Mouse (Mus musculus): ENCODE measurements around the gene Nrxn3. TPM values are rescaled to one million over a fixed set of nuclear protein-coding genes. Genes with fewer than 3 reads are reported as not detected.

Gene Nrxn3
- polyA plus RNA-seq, 1 experiment from 2014 or later = 0.82 TPM

DNA sequence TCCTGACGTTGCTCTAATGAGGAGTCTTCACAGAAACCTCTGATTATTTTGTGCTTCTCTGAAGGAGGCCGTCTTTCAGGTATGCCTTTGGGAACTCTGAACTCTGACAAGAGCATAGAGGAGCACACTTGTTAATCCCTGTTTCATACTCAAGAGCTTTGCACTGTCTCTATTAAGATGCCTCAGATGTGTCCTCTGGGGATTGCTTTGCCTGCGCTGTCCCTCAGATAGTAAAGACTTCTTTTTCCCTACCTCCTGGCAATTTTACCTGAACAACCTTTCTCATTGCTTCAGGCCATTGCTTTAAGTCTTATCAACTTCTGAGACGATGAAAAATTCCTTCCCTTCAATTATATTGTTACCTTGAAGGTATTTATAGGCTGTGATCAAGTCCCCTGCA lies 1272.7 kb downstream of the Nrxn3 start:
- DNase-seq = no peak
- H3K36me3 ChIP-seq = no peaks in the 10 kb centered on the region
- H3K4me1 ChIP-seq (replicated peaks) = no peaks in the 10 kb centered on the region
- H3K27ac ChIP-seq = no peak overlapping the region
- no peaks in the 10 kb centered on the region for H3K27me3 ChIP-seq
- no peak overlapping the region for H3K4me2 ChIP-seq
- no peaks in the 10 kb centered on the region for H3K9me3 ChIP-seq (replicated peaks)
- WGBS (ENCODE audit: insufficient replicate concordance) = 52% methylated on average over 4 of the region's 4 CpGs
- no peak for ATAC-seq (ENCODE audit: low read depth)
- no peak overlapping the region for H3K9ac ChIP-seq
- H3K4me3 ChIP-seq (replicated peaks) = no peak overlapping the region

DNA sequence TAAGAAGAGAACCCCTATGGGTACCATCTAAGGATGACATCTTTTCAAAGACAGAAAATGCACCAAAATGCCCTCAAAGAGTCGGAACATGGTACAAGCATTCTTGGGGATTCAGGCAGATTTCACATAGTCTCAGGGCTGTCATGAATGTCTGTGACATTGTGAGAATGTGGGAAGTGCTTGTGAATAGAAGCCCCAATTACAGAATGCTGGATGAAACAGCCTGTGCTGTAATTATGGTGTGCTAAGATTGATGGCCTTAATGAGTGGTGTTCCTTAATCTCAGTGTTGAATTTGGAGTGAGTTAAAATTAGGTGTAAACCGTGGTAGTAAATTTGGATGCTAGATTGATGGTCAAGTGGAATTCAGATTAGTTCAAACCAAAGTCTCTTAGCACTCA lies 1287.6 kb downstream of the Nrxn3 start:
- no peak overlapping the region for H3K4me2 ChIP-seq
- H3K4me3 ChIP-seq (replicated peaks) = no peak overlapping the region
- H3K9me3 ChIP-seq (replicated peaks) = no peaks in the 10 kb centered on the region
- H3K27me3 ChIP-seq = no peaks in the 10 kb centered on the region
- H3K4me1 ChIP-seq (replicated peaks) = no peaks in the 10 kb centered on the region
- DNase-seq (no peak), ATAC-seq (ENCODE audit: low read depth) (no peak)
- H3K36me3 ChIP-seq = no peaks in the 10 kb centered on the region
- WGBS (ENCODE audit: insufficient replicate concordance) = 63% methylated on average over 2 of the region's 2 CpGs
- no peak overlapping the region for H3K9ac ChIP-seq
- H3K27ac ChIP-seq = no peak overlapping the region

DNA sequence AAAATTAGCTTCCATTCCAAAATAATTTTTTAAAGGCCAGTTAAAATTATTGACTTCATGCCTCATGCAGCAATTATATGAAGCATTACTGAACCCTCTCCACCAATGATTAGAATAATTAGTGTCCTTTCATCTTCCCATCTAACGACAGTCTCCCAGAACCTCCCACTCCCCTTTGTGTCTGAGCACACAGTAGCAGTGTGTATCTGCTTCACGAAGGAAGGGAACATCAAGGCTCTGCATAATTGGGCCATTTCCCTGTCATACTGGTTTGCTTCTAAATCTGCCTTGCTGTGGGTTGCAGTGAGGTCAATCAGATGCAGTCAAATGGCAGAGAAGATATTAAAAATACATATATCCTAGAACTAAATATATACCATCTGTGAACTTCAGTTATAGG lies 1291.3 kb downstream of the Nrxn3 start:
- no peaks in the 10 kb centered on the region for H3K36me3 ChIP-seq

DNA sequence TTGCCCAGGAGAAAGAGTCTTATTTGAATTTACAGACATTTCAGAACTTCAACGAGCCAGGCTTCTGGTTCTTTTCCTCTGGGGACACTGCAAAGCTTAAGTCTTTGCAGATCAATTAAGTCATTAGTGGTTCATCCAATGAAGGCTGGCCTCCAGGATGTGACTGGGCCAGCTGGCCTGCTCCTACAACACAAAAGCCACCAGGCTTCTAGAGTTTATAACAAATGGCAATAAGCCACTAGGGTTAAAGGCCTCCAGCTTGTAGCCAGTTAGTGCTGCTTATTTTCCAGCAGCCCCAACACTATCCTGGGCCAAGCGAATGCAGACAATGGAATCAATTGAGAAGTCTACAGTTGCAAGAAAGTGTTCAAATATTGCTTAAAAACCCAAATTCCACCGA lies 1304.3 kb downstream of the Nrxn3 start:
- Histone ChIP-seq H3K36me3 (no peaks in the 10 kb centered on the region), H3K4me2 (no peak overlapping the region), H3K4me3 (replicated peaks) (no peak overlapping the region), H3K27me3 (no peaks in the 10 kb centered on the region), H3K9me3 (replicated peaks) (no peaks in the 10 kb centered on the region), H3K9ac (no peak overlapping the region), H3K4me1 (replicated peaks) (no peaks in the 10 kb centered on the region), H3K27ac (no peak overlapping the region)
- no peak for ATAC-seq (ENCODE audit: low read depth)
- WGBS (ENCODE audit: insufficient replicate concordance) = 41% methylated on average over 3 of the region's 3 CpGs
- DNase-seq = no peak

More for the DNA sequence above, 1291.3 kb downstream of the Nrxn3 start:
- ATAC-seq (ENCODE audit: low read depth) (no peak), DNase-seq (no peak)
- Histone ChIP-seq H3K9me3 (replicated peaks) (no peaks in the 10 kb centered on the region), H3K4me3 (replicated peaks) (no peak overlapping the region), H3K4me2 (no peak overlapping the region), H3K27me3 (no peaks in the 10 kb centered on the region), H3K27ac (no peak overlapping the region), H3K4me1 (replicated peaks) (no peaks in the 10 kb centered on the region), H3K9ac (no peak overlapping the region)
- WGBS (ENCODE audit: insufficient replicate concordance) = 60% methylated on average over 2 of the region's 2 CpGs

DNA sequence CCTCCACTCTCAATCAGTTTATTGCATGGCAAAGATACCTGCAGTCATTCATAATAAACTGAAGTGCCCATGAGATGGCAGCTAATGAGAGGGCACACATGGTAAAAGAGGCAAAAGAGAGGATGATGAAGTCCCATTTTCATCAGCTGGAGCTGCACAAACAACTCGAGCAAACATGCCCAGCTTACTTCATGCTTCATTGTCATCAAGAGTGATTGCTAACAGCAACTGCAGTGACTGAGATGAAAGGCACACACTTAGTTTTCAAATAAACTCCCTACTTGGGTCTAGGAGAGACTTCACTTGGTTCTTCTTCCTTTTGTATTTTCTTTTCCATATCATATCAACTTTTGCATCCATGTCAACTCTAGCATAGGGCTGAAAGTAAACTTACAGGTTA lies 1318.4 kb downstream of the Nrxn3 start:
- no peak for ATAC-seq (ENCODE audit: low read depth)
- Histone ChIP-seq H3K27me3 (no peaks in the 10 kb centered on the region), H3K27ac (no peak overlapping the region), H3K4me1 (replicated peaks) (no peaks in the 10 kb centered on the region), H3K4me3 (replicated peaks) (no peak overlapping the region), H3K4me2 (no peak overlapping the region), H3K9me3 (replicated peaks) (no peaks in the 10 kb centered on the region), H3K36me3 (no peaks in the 10 kb centered on the region), H3K9ac (no peak overlapping the region)
- no peak for DNase-seq
- WGBS (ENCODE audit: insufficient replicate concordance) = 54% methylated on average over 1 of the region's 1 CpGs

DNA sequence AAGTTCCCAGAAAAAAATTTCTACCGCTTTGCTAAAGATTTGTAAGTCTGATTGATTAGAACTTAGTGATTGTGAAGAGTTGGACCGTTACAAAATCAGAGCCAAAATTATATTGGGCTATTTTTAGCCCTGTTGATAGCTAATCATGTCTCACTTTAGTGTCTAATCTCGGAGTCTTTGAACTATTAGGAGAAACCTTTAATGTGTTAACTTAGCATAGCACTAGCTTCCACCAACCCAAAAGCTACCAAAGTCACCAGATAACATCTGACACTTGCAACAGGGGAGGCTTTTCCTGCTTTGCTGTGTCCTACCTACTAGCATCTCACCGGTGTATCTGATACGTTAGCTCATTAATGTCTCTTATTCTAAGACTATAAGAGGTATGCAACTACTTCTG lies 1333.6 kb downstream of the Nrxn3 start:
- 59% methylated on average over 5 of the region's 5 CpGs for WGBS (ENCODE audit: insufficient replicate concordance)

DNA sequence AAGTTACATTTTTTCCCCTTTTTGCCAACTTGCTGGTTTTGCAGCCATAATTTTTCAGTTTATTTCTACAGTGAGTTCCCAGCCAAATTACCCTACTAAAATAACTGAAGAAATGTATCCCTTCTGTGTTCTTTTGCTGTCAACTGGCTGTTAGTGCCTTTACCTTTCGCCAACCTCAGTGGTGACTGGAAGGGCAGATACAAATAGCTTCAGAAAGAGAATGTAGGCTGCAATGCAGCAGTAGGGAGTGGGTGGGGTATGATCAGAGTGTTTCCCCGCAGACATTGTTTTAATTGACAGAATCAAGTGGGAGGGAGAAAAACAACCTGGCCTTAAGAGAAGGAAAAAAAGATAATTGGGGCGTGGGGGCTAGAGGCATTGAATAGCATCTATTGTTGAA lies 1337.1 kb downstream of the Nrxn3 start:
- H3K4me2 ChIP-seq = no peak overlapping the region
- no peak for ATAC-seq (ENCODE audit: low read depth)
- no peak overlapping the region for H3K27ac ChIP-seq
- no peak overlapping the region for H3K9ac ChIP-seq
- 50% methylated on average over 3 of the region's 3 CpGs for WGBS (ENCODE audit: insufficient replicate concordance)
- H3K9me3 ChIP-seq (replicated peaks) = no peaks in the 10 kb centered on the region
- no peaks in the 10 kb centered on the region for H3K36me3 ChIP-seq
- H3K27me3 ChIP-seq = no peaks in the 10 kb centered on the region
- H3K4me1 ChIP-seq (replicated peaks) = no peaks in the 10 kb centered on the region
- H3K4me3 ChIP-seq (replicated peaks) = no peak overlapping the region
- DNase-seq = no peak

More for the DNA sequence above, 1333.6 kb downstream of the Nrxn3 start:
- Histone ChIP-seq H3K4me1 (replicated peaks) (no peaks in the 10 kb centered on the region), H3K27me3 (no peaks in the 10 kb centered on the region), H3K27ac (no peak overlapping the region), H3K36me3 (no peaks in the 10 kb centered on the region), H3K4me3 (replicated peaks) (no peak overlapping the region), H3K4me2 (no peak overlapping the region), H3K9me3 (replicated peaks) (no peaks in the 10 kb centered on the region), H3K9ac (no peak overlapping the region)
- DNase-seq = no peak
- ATAC-seq (ENCODE audit: low read depth) = no peak

DNA sequence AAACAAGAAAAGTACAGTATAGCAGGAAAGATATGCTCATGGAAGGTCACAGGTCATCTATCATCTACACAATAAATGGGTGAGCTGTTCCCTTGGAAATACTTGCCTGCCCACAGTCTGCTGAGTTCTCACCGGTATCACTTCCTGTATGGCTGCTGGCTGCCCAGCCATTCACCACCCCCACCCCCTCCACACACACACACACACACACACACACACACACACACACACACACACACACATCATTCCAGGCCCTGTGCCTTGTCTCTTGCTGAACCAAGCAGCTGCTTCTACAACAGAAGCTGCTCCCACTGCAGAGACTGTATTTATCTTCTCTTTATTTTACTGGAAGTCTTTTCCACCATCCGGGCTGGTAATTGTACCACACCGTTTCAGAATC lies 1338.6 kb downstream of the Nrxn3 start:
- DNase-seq (no peak), ATAC-seq (ENCODE audit: low read depth) (no peak)
- Histone ChIP-seq H3K36me3 (no peaks in the 10 kb centered on the region), H3K27ac (no peak overlapping the region), H3K27me3 (no peaks in the 10 kb centered on the region), H3K4me2 (no peak overlapping the region), H3K4me1 (replicated peaks) (no peaks in the 10 kb centered on the region), H3K9ac (no peak overlapping the region), H3K9me3 (replicated peaks) (no peaks in the 10 kb centered on the region), H3K4me3 (replicated peaks) (no peak overlapping the region)
- 44% methylated on average over 3 of the region's 3 CpGs for WGBS (ENCODE audit: insufficient replicate concordance)

DNA sequence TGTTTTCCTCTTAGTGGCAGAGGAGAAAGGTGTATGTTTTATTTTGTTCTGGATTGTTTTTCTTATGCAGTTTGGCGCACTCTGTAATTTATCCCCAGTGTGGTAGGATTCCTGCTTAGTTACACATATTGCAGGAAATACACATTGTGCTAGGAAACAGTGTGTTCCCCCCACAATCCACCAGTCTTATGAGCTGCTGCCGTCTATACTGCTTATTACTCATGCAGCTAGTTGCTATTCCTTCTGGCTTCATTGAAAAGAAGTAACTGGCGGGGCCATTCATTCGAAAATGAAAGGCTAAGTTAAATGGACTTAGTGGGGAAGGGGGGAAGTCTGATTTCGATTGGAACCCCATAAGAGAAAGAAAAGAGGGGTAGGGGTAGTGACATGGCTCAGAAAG lies 1339.5 kb downstream of the Nrxn3 start:
- no peak overlapping the region for H3K27ac ChIP-seq
- no peak for ATAC-seq (ENCODE audit: low read depth)
- DNase-seq = no peak
- H3K4me2 ChIP-seq = no peak overlapping the region
- no peak overlapping the region for H3K9ac ChIP-seq
- 60% methylated on average over 5 of the region's 5 CpGs for WGBS (ENCODE audit: insufficient replicate concordance)
- no peaks in the 10 kb centered on the region for H3K27me3 ChIP-seq
- H3K4me3 ChIP-seq (replicated peaks) = no peak overlapping the region
- H3K36me3 ChIP-seq = no peaks in the 10 kb centered on the region
- no peaks in the 10 kb centered on the region for H3K9me3 ChIP-seq (replicated peaks)
- H3K4me1 ChIP-seq (replicated peaks) = no peaks in the 10 kb centered on the region

DNA sequence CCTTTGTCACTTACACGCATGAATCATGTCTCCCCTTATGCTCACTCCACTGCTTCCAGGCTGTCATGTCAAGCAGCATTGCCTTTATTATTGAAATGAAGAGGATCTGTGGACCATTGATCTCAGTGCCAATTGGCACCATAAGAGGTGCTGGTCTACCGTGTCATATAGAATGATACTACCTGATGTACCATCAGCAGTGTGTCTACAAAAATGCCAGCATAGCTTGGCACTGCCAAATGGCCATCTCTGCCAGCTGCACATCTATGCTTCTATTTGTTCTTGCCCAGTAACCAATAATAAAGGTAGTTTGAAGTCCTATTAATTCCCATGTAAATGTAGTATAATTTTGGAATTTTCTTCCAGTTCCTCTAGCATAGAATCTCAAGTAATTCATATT lies 1340.8 kb downstream of the Nrxn3 start:
- no peak overlapping the region for H3K27ac ChIP-seq
- ATAC-seq (ENCODE audit: low read depth) (no peak), DNase-seq (no peak)
- no peak overlapping the region for H3K4me2 ChIP-seq
- H3K4me3 ChIP-seq (replicated peaks) = no peak overlapping the region
- H3K9ac ChIP-seq = no peak overlapping the region
- H3K9me3 ChIP-seq (replicated peaks) = no peaks in the 10 kb centered on the region
- no peaks in the 10 kb centered on the region for H3K27me3 ChIP-seq
- no peaks in the 10 kb centered on the region for H3K4me1 ChIP-seq (replicated peaks)
- 64% methylated on average over 2 of the region's 2 CpGs for WGBS (ENCODE audit: insufficient replicate concordance)
- no peaks in the 10 kb centered on the region for H3K36me3 ChIP-seq

DNA sequence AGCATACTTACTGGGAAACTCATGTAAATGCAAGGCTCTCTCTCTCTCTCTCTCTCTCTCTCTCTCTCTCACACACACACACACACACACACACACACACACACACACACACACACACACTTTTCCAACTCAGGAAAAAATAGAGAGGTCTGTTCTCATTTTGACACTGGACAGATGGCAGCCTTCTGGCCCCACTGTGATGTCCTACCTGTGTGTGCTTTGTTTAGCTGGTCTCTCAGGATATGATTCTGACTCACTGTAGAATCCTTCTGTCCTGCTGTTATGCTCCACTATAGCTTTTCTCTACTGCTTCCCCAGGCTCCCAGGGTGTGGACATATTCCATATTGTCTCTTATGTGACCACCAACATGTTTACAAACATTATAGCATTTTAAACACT lies 1363.2 kb downstream of the Nrxn3 start:
- DNase-seq (no peak), ATAC-seq (ENCODE audit: low read depth) (no peak)
- H3K4me3 ChIP-seq (replicated peaks) = no peak overlapping the region
- no peak overlapping the region for H3K27ac ChIP-seq
- no peak overlapping the region for H3K9ac ChIP-seq
- no peaks in the 10 kb centered on the region for H3K4me1 ChIP-seq (replicated peaks)
- no peaks in the 10 kb centered on the region for H3K36me3 ChIP-seq
- no peak overlapping the region for H3K4me2 ChIP-seq
- H3K9me3 ChIP-seq (replicated peaks) = no peaks in the 10 kb centered on the region
- no peaks in the 10 kb centered on the region for H3K27me3 ChIP-seq

DNA sequence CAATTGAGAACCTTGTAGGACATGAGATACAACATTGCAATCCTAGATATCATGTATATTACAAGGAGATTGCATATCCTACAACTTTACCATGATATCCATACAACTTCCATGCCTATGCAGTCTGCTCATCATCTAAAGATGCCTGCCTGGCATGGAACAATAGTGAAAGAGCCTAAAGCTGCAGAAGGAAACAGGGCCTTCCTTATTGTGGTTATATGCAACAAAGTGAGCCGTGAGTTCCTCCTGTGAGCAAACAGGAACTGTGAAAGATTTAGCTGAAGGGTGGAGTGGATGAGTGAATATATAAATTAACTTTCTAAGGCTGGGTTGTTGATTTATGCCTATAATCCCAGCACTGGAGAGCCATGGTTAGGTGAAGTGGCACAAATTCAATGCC lies 1373.1 kb downstream of the Nrxn3 start:
- no peak for DNase-seq
- H3K4me3 ChIP-seq (replicated peaks) = no peak overlapping the region
- no peak overlapping the region for H3K4me2 ChIP-seq
- no peak for ATAC-seq (ENCODE audit: low read depth)
- no peaks in the 10 kb centered on the region for H3K27me3 ChIP-seq
- no peaks in the 10 kb centered on the region for H3K9me3 ChIP-seq (replicated peaks)
- no peaks in the 10 kb centered on the region for H3K4me1 ChIP-seq (replicated peaks)
- H3K36me3 ChIP-seq = no peaks in the 10 kb centered on the region
- WGBS (ENCODE audit: insufficient replicate concordance) = 22% methylated on average over 1 of the region's 1 CpGs
- H3K27ac ChIP-seq = no peak overlapping the region
- H3K9ac ChIP-seq = no peak overlapping the region

DNA sequence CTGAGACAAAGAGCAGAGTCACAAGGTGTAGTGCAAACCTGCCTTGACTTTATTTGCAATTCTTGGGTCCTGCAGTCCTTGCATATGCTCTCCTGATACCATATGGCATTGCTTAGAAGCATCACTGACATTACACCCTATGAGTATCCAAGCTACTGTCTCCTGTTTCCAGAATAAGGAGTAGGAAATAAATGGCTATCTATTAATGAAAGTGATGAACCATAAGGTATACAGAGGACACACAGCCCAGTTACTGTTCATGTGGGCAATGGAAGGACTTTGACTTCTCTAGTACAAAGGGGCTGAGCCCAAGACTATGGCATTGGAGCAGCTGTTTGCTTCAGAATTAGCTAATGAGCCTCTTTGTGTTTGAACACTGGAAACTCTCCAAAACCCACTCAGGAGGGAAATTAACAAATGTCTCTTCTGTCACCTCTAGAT lies 1390.7 kb downstream of the Nrxn3 start:
- DNase-seq = no peak
- Histone ChIP-seq H3K4me3 (replicated peaks) (no peak overlapping the region), H3K9me3 (replicated peaks) (no peaks in the 10 kb centered on the region), H3K4me1 (replicated peaks) (no peaks in the 10 kb centered on the region), H3K36me3 (no peaks in the 10 kb centered on the region), H3K9ac (no peak overlapping the region), H3K27me3 (no peaks in the 10 kb centered on the region), H3K4me2 (no peak overlapping the region), H3K27ac (no peak overlapping the region)
- ATAC-seq (ENCODE audit: low read depth) = no peak
